Mouse (Mus musculus) heart, postnatal 0 days (tissue): ENCODE measurements around the gene Zfp979. TPM values are rescaled to one million over a fixed set of nuclear protein-coding genes. Genes with fewer than 3 reads are reported as not detected.
"Not testable (repeated sequence)": the region's sequence is repeated elsewhere in the genome, so short reads cannot be mapped to it uniquely, and the experiment has no call there.

Experiments used
- ATAC-seq: fragments of 200-750 bp; cut with Nextera tagmentation; 2 replicates; pipeline ENCODE4 v1.8.0; 2017; ENCODE audit warnings: low read depth, moderate number of reproducible peaks, moderate library complexity; ENCODE audit not compliant: insufficient read depth
- DNase-seq: peaks from one replicate; pipeline ENCODE4 v3.0.0-alpha.2; 2016; ENCODE audit warnings: low spot score
- H3K27ac ChIP-seq: fragments of 300-500 bp; sonication (generic); 2 replicates; pipeline ENCODE4 v1.5.1; 2014; ENCODE audit warnings: low read depth, mild to moderate bottlenecking
- H3K27me3 ChIP-seq: fragments of 300-500 bp; sonication (generic); 2 replicates; pipeline ENCODE4 v1.6.1; 2014; ENCODE audit warnings: low read length, mixed read lengths; ENCODE audit not compliant: control insufficient read depth, insufficient read depth
- H3K36me3 ChIP-seq: fragments of 300-500 bp; sonication (generic); replicated peaks from 2 replicates; pipeline ENCODE4 v1.6.1; 2014; ENCODE audit warnings: low read length, mixed read lengths; ENCODE audit not compliant: control insufficient read depth, insufficient read depth
- H3K4me1 ChIP-seq: fragments of 300-500 bp; sonication (generic); 2 replicates; pipeline ENCODE4 v1.6.1; 2014; ENCODE audit warnings: antibody characterized with exemption; ENCODE audit not compliant: control insufficient read depth, insufficient read depth
- H3K4me2 ChIP-seq: fragments of 300-500 bp; sonication (generic); 2 replicates; pipeline ENCODE4 v1.6.1; 2014; ENCODE audit warnings: low read depth, mild to moderate bottlenecking, low read length, moderate library complexity
- H3K4me3 ChIP-seq: fragments of 300-500 bp; sonication (generic); 2 replicates; pipeline ENCODE4 v1.5.1; 2014; ENCODE audit warnings: low read depth, low read length
- H3K9ac ChIP-seq: fragments of 300-500 bp; sonication (generic); replicated peaks from 2 replicates; pipeline ENCODE4 v1.6.1; 2014; ENCODE audit warnings: low read depth, low read length, mixed read lengths
- H3K9me3 ChIP-seq: fragments of 300-500 bp; sonication (generic); replicated peaks from 2 replicates; pipeline ENCODE4 v1.6.1; 2016; ENCODE audit warnings: low read length; ENCODE audit not compliant: control insufficient read depth
- CTCF ChIP-seq: IDR thresholded peaks from 2 replicates; pipeline ENCODE4 v1.5.1; 2016; ENCODE audit warnings: antibody characterized with exemption, control low read depth, low read depth
- EP300 ChIP-seq: IDR thresholded peaks from 2 replicates; pipeline ENCODE4 v1.6.1; 2016; ENCODE audit warnings: antibody characterized with exemption, low read depth
- WGBS: fragments of 180-500 bp; shearing (Covaris S2); extraction: QIAGEN DNeasy Blood & Tissue Kit; methylation state at CpG from one replicate; pipeline ENCODE4 v1.1.7; 2014; 5-methylcytosine and 5-hydroxymethylcytosine counted together
- polyA plus RNA-seq: library from polyadenylated mRNA; unstranded; fragments of >200 nt; fragmentation: Nextera tagmentation; extraction: Ambion mirVana; gene quantifications from 2 replicates; pipeline ENCODE4 v1.2.1, GENCODE M21; 2015
- total RNA-seq: library from RNA; depleted of rRNA; stranded (reverse); fragments of >200 nt; gene quantifications from 2 replicates; pipeline ENCODE4 v1.2.3, GENCODE M21; 2014; ENCODE audit warnings: low replicate concordance; rRNA removed

Gene Zfp979
- total and polyA plus RNA-seq, 2 experiments from 2014 or later: 0.99 to 3.3 TPM

DNA sequence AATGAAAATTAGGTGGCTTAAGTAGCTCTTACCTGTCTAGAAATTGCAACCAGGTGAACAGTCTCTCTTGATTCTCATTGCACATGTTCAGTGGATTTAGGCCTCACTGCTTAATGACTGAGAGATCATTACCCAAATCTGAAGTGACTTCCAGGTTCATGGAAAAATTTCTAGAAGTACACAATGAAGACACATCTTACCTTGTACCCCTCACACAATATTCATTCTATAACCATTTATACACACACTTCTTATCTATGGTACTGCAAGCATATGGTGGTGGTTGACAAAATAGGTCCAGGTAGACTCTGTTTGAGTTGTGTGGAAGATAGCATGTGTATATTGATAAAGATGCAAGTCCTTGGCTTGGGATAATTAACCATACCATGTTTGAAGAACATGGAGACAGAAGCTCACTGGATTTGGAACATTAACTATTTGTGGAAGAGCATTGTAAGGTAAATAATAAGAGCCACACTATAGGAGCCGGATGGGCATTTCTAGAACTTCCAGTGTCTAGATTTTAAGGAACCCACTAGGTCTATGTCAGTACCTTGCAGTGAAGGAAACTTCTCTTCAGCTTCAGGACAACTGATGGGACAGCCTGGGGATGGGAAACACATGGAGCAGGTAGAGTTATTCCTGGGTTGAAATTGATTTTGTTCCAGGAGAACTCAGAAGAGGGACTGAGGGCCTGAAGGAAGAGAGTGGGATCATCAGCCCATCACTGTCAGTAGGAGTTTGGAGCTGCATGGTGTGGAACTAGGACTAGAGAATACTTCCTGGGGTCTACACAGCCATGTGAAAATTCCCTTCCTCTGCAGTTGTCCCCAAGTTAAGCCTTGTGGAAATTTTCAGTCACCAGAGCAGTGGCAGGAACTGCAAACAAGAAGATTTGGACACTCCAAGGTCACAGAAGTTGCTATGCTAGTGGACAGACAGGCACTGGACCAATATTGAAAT is 55.5 kb downstream of the Zfp979 start:
- WGBS: 44% methylated on average over 1 of the region's 1 CpGs

DNA sequence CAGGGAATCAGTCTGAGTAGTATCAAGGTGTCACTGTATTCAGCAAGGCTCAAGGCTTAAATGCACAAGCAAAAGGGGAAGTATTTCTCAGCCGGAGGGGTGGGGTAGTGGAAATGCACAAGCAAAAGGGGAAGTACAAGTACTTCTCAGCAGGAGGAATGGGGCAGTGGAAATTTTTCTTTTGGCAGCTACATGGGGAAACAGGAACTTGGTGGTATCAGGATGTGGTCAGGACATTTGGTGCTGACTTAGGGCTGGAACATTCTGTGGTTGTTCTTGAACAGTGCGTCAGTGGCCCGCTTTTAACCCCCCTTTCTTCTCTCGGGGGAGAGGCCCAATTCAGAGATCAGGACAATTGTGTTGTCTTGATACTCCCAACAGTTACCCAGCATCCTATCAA is 62.9 kb downstream of the Zfp979 start:
- H3K9me3 ChIP-seq: peaks cover 20% of the 10 kb centered on the region
- not testable (repeated sequence) for H3K36me3 ChIP-seq, H3K4me3 ChIP-seq, H3K9ac ChIP-seq, H3K27me3 ChIP-seq, H3K4me1 ChIP-seq, H3K4me2 ChIP-seq, DNase-seq, ATAC-seq, H3K27ac ChIP-seq
- 79% methylated on average over 4 of the region's 4 CpGs for WGBS

More for the DNA sequence above, 55.5 kb downstream of the Zfp979 start:
- TF ChIP-seq CTCF: no peak
- no peak for TF ChIP-seq EP300
- Histone ChIP-seq H3K9me3 (peaks cover 40% of the 10 kb centered on the region), H3K36me3 (no peaks in the 10 kb centered on the region), H3K27me3 (no peaks in the 10 kb centered on the region), H3K4me3 (no peak overlapping the region), H3K4me1 (no peaks in the 10 kb centered on the region), H3K4me2 (no peak overlapping the region), H3K27ac (no peak overlapping the region), H3K9ac (no peak overlapping the region)
- DNase-seq: no peak
- no peak; the same call in 1 of the 2 replicates for ATAC-seq

DNA sequence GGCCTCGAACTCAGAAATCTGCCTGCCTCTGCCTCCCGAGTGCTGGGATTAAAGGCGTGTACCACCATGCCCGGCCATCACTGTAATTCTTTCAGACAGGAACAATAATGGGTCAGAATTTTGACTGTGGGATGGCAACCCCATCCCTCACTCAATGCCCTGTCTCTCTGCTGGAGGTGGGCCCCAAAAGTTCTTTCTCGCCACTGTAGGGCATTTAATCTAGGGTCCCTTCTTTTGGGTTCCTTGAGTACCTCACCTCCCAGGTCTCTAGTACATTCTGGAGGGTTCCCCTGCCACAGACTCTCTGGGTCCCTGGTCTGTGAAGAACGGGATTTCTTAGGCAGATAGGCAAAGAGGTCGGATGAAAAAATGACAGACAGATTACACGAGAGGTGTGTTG is 71.2 kb downstream of the Zfp979 start:
- DNase-seq, H3K27me3 ChIP-seq, H3K9ac ChIP-seq, H3K36me3 ChIP-seq, ATAC-seq, H3K27ac ChIP-seq, H3K4me2 ChIP-seq, H3K4me3 ChIP-seq, H3K4me1 ChIP-seq: not testable (repeated sequence)
- 68% methylated on average over 8 of the region's 8 CpGs for WGBS
- peaks cover 18% of the 10 kb centered on the region for H3K9me3 ChIP-seq

DNA sequence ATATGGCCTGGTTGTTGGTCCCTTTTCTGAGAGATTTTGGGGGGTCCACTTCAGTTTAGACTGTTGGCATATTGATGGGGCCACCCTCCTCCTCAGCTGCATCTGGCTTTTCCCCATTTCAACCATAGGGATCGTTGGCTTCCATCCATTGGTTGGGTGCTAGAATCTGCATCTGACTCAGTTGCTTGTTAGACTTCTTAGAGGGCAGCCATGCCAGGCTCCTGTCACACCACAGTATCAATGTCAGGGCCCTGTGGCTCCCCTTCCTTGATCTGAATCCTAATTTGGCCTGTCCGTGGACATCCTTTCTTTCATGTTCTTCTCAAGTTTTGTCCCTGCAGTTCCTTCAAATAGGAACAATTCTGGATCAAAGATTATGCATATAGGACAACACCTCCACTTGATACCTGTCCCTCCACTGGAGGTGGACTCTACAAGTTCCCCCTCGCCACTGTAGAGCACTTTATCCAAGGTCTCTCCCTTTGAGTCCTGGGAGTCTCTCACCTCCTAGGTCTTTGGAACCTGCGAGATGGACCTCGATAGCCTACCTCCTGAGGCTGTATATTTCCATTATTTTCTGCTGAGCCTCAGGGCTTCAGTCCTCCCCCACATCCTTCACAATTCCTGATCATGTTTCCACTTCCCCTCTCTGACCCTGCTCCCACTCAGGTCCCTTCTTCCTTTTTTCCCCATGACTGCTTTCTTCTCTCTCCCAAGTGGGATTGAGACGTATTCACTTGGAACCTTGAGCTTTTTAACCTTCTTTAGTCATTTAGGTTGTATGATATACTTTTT is 76.7 kb downstream of the Zfp979 start:
- WGBS: 54% methylated on average over 6 of the region's 6 CpGs
- Histone ChIP-seq H3K4me3 (no peak overlapping the region), H3K4me1 (no peaks in the 10 kb centered on the region), H3K27me3 (no peaks in the 10 kb centered on the region), H3K4me2 (no peak overlapping the region), H3K9ac (no peak overlapping the region), H3K9me3 (peaks cover 13% of the 10 kb centered on the region; the same call in 1 of the 2 replicates), H3K36me3 (no peaks in the 10 kb centered on the region), H3K27ac (no peak overlapping the region)
- DNase-seq: no peak
- TF ChIP-seq CTCF (no peak), EP300 (no peak)
- ATAC-seq: no peak

Other genes with a start within 250 kb of the Zfp979 start
- gene Zfp982, start 150.1 kb downstream of the Zfp979 start, total RNA-seq: not detected in 2 replicates
- 4.5 and 4.7 TPM in 2 replicates for gene Zfp982, start 150.1 kb downstream of the Zfp979 start, polyA plus RNA-seq
- gene Gm16503, start 102.3 kb downstream of the Zfp979 start, total RNA-seq: not detected in 2 replicates
- 0.11 and 0.15 TPM in 2 replicates for gene Gm16503, start 102.3 kb downstream of the Zfp979 start, polyA plus RNA-seq
- not detected in 2 replicates for gene Zfp985, start 89.2 kb downstream of the Zfp979 start, total RNA-seq
- 0.08 and 0.14 TPM in 2 replicates for gene Zfp985, start 89.2 kb downstream of the Zfp979 start, polyA plus RNA-seq
- gene Zfp534, start 60.0 kb upstream of the Zfp979 start, total RNA-seq: not detected in 2 replicates
- gene Zfp534, start 60.0 kb upstream of the Zfp979 start, polyA plus RNA-seq: not detected in 2 replicates
- 2.2 and 8.4 TPM in 2 replicates for gene Zfp984, start 167.3 kb upstream of the Zfp979 start, total RNA-seq
- gene Zfp984, start 167.3 kb upstream of the Zfp979 start, polyA plus RNA-seq: 7.2 and 8.2 TPM in 2 replicates
- 3.4 and 3.5 TPM in 2 replicates for gene Zfp933, start 205.9 kb upstream of the Zfp979 start, total RNA-seq
- gene Zfp933, start 205.9 kb upstream of the Zfp979 start, polyA plus RNA-seq: 5.1 and 7.1 TPM in 2 replicates
- 24.0 and 73.6 TPM in 2 replicates for gene Miip, start 226.3 kb upstream of the Zfp979 start, total RNA-seq
- gene Miip, start 226.3 kb upstream of the Zfp979 start, polyA plus RNA-seq: 18.0 and 19.2 TPM in 2 replicates
- gene Fv1, start 226.5 kb upstream of the Zfp979 start, total RNA-seq: 3.2 and 9.4 TPM in 2 replicates
- 5.9 and 6.1 TPM in 2 replicates for gene Fv1, start 226.5 kb upstream of the Zfp979 start, polyA plus RNA-seq